Mouse (Mus musculus) limb, embryonic 11.5 days (tissue): ENCODE measurements around the gene Eftud2. TPM values are rescaled to one million over a fixed set of nuclear protein-coding genes. Genes with fewer than 3 reads are reported as not detected.

Source experiments
- ATAC-seq: fragments of 200-750 bp; cut with Nextera tagmentation; 2 replicates; pipeline ENCODE4 v1.8.0; 2017; ENCODE audit warnings: low read depth; ENCODE audit not compliant: insufficient number of reproducible peaks, low FRiP score, low TSS enrichment
- DNase-seq: peaks from one replicate; pipeline ENCODE4 v3.0.0-alpha.2; 2015; ENCODE audit warnings: low spot score
- H3K27ac ChIP-seq: fragments of 300-500 bp; sonication (generic); replicated peaks from 2 replicates; pipeline ENCODE4 v1.5.1; 2014; ENCODE audit warnings: low read depth, mild to moderate bottlenecking, low read length
- H3K27me3 ChIP-seq: fragments of 300-500 bp; sonication (generic); 2 replicates; pipeline ENCODE4 v1.6.1; 2014; ENCODE audit warnings: mild to moderate bottlenecking, low read length, mixed read lengths; ENCODE audit not compliant: control insufficient read depth, insufficient read depth
- H3K36me3 ChIP-seq: fragments of 300-500 bp; sonication (generic); 2 replicates; pipeline ENCODE4 v1.6.1; 2014; ENCODE audit warnings: mild to moderate bottlenecking, low read length, moderate library complexity, mixed read lengths; ENCODE audit not compliant: control insufficient read depth, insufficient read depth
- H3K4me1 ChIP-seq: fragments of 300-500 bp; sonication (generic); 2 replicates; pipeline ENCODE4 v1.6.1; 2014; ENCODE audit warnings: low read length, mixed read lengths; ENCODE audit not compliant: control insufficient read depth, insufficient read depth
- H3K4me2 ChIP-seq: fragments of 300-500 bp; sonication (generic); 2 replicates; pipeline ENCODE4 v1.6.1; 2014; ENCODE audit warnings: low read depth, mild to moderate bottlenecking, moderate library complexity; ENCODE audit not compliant: severe bottlenecking
- H3K4me3 ChIP-seq: fragments of 300-500 bp; sonication (generic); 2 replicates; pipeline ENCODE4 v1.5.1; 2014; ENCODE audit warnings: low read depth, low read length
- H3K9ac ChIP-seq: fragments of 300-500 bp; sonication (generic); 2 replicates; pipeline ENCODE4 v1.6.1; 2014; ENCODE audit warnings: mild to moderate bottlenecking, low read length
- H3K9me3 ChIP-seq: fragments of 300-500 bp; sonication (generic); 2 replicates; pipeline ENCODE4 v1.6.1; 2016; ENCODE audit warnings: low read length; ENCODE audit not compliant: control insufficient read depth
- WGBS: fragments of 180-500 bp; shearing (Covaris S2); extraction: QIAGEN DNeasy Blood & Tissue Kit; methylation state at CpG from one replicate; pipeline ENCODE4 v1.1.7; 2014; 5-methylcytosine and 5-hydroxymethylcytosine counted together
- polyA plus RNA-seq: library from polyadenylated mRNA; unstranded; fragments of >200 nt; fragmentation: Nextera tagmentation; extraction: Ambion mirVana; gene quantifications from 2 replicates; pipeline ENCODE4 v1.2.1, GENCODE M21; 2014

The Eftud2 gene
- polyA plus RNA-seq, 1 experiment from 2014 or later = 276 TPM

GRCm38 (mm10) chr11:102890096-102890495, 9.3 kb upstream of the Eftud2 start:
- Histone ChIP-seq H3K9ac (no peak overlapping the region), H3K4me2 (no peak overlapping the region), H3K4me3 (no peak overlapping the region), H3K9me3 (no peaks in the 10 kb centered on the region), H3K27me3 (peaks cover 19% of the 10 kb centered on the region), H3K36me3 (no peaks in the 10 kb centered on the region), H3K4me1 (peaks cover 6% of the 10 kb centered on the region), H3K27ac (no peak overlapping the region)
- WGBS = 61% methylated on average over 5 of the region's 5 CpGs
- no peak for ATAC-seq
- no peak for DNase-seq

GRCm38 (mm10) chr11:102888135-102888534, 7.3 kb upstream of the Eftud2 start:
- H3K4me1 ChIP-seq = no peaks in the 10 kb centered on the region
- 77% methylated on average over 3 of the region's 3 CpGs for WGBS
- no peak overlapping the region for H3K4me3 ChIP-seq
- DNase-seq (no peak), ATAC-seq (no peak)
- no peak overlapping the region for H3K9ac ChIP-seq
- no peak overlapping the region for H3K27ac ChIP-seq
- no peaks in the 10 kb centered on the region for H3K9me3 ChIP-seq
- H3K4me2 ChIP-seq = no peak overlapping the region
- 0 out of 2 replicates have a peak, but pooled peaks cover 6% of the 10 kb centered on the region for H3K27me3 ChIP-seq
- H3K36me3 ChIP-seq = no peaks in the 10 kb centered on the region

GRCm38 (mm10) chr11:102887433-102887832, 6.6 kb upstream of the Eftud2 start:
- Histone ChIP-seq H3K36me3 (no peaks in the 10 kb centered on the region), H3K4me3 (no peak overlapping the region), H3K9ac (no peak overlapping the region), H3K4me1 (no peaks in the 10 kb centered on the region), H3K4me2 (no peak overlapping the region), H3K27ac (no peak overlapping the region), H3K9me3 (no peaks in the 10 kb centered on the region), H3K27me3 (0 out of 2 replicates have a peak, but pooled peaks cover 4% of the 10 kb centered on the region)
- 82% methylated on average over 5 of the region's 5 CpGs for WGBS
- ATAC-seq = no peak
- DNase-seq = no peak

- WGBS = 63% methylated on average over 10 of the region's 10 CpGs
- Histone ChIP-seq H3K27me3 (0 out of 2 replicates have a peak, but pooled peaks cover 4% of the 10 kb centered on the region), H3K4me2 (no peak within 1 kb of the TSS), H3K9me3 (no peaks in the 10 kb centered on the region), H3K36me3 (no peaks in the 10 kb centered on the region), H3K27ac (no peak within 1 kb of the TSS), H3K4me1 (no peaks in the 10 kb centered on the region; the same call in 1 of the 2 replicates), H3K4me3 (no peak within 1 kb of the TSS), H3K9ac (no peak within 1 kb of the TSS)
- ATAC-seq = no peak
- no peak for DNase-seq
Observed at GRCm38 (mm10) chr11:102884616-102885219, 3.9 kb upstream of the Eftud2 start, which contains the start of gene Fam187a. Fam187a (plus strand) TSS chr11:102885169.

GRCm38 (mm10) chr11:102881314-102882198, 771 bp upstream of the Eftud2 start:
- H3K36me3 ChIP-seq = no peaks in the 10 kb centered on the region; the same call in 1 of the 2 replicates
- H3K4me1 ChIP-seq = peaks cover 5% of the 10 kb centered on the region; the same call in 1 of the 2 replicates
- WGBS = 14% methylated on average over 13 of the region's 13 CpGs
- peak overlapping the region; percentile 68 for H3K4me2 ChIP-seq
- ATAC-seq (peak; percentile 9; the same call in 1 of the 2 replicates), DNase-seq (no peak)
- H3K27ac ChIP-seq = no peak overlapping the region
- H3K9me3 ChIP-seq = no peaks in the 10 kb centered on the region
- H3K4me3 ChIP-seq = peak overlapping the region; percentile 80
- no peaks in the 10 kb centered on the region for H3K27me3 ChIP-seq
- H3K9ac ChIP-seq = peak overlapping the region; percentile 83

- Histone ChIP-seq H3K27me3 (no peaks in the 10 kb centered on the region), H3K36me3 (peaks cover 8% of the 10 kb centered on the region; the same call in 1 of the 2 replicates), H3K9ac (no peak overlapping the region), H3K27ac (no peak overlapping the region), H3K9me3 (no peaks in the 10 kb centered on the region), H3K4me3 (no peak overlapping the region), H3K4me1 (peaks cover 5% of the 10 kb centered on the region; the same call in 1 of the 2 replicates), H3K4me2 (0 out of 2 replicates have a peak overlapping the region, but pooled peaks have one; percentile 68)
- no peak for ATAC-seq
- no peak for DNase-seq
- WGBS = 87% methylated on average over 2 of the region's 2 CpGs
Observed at GRCm38 (mm10) chr11:102879558-102879957, 1.2 kb downstream of the Eftud2 start.

GRCm38 (mm10) chr11:102874801-102875334, 5.9 kb downstream of the Eftud2 start:
- 90% methylated on average over 7 of the region's 7 CpGs for WGBS
- no peak overlapping the region for H3K4me3 ChIP-seq

GRCm38 (mm10) chr11:102864272-102864671, 16.5 kb downstream of the Eftud2 start:
- peaks cover 35% of the 10 kb centered on the region for H3K36me3 ChIP-seq
- no peak overlapping the region for H3K4me3 ChIP-seq
- ATAC-seq (no peak), DNase-seq (peak; percentile 86)
- no peaks in the 10 kb centered on the region for H3K9me3 ChIP-seq
- H3K9ac ChIP-seq = no peak overlapping the region
- no peak overlapping the region for H3K27ac ChIP-seq
- 56% methylated on average over 4 of the region's 4 CpGs for WGBS
- H3K4me2 ChIP-seq = no peak overlapping the region
- H3K27me3 ChIP-seq = no peaks in the 10 kb centered on the region
- H3K4me1 ChIP-seq = no peaks in the 10 kb centered on the region

More at GRCm38 (mm10) chr11:102874801-102875334, 5.9 kb downstream of the Eftud2 start:
- Histone ChIP-seq H3K4me2 (no peak overlapping the region), H3K27ac (no peak overlapping the region), H3K4me1 (peaks cover 5% of the 10 kb centered on the region; the same call in 1 of the 2 replicates), H3K27me3 (no peaks in the 10 kb centered on the region), H3K9me3 (no peaks in the 10 kb centered on the region), H3K36me3 (peaks cover 11% of the 10 kb centered on the region; the same call in 1 of the 2 replicates), H3K9ac (no peak overlapping the region)
- ATAC-seq (no peak), DNase-seq (no peak)
